Mouse (Mus musculus) lung, postnatal 0 days (tissue): Measurements from ENCODE around the gene Rad51b. TPM values are rescaled to one million over a fixed set of nuclear protein-coding genes. Genes with fewer than 3 reads are reported as not detected.

Experiments used
- ATAC-seq: fragments of 200-750 bp; cut with Nextera tagmentation; 2 replicates; pipeline ENCODE4 v1.8.0; 2017; ENCODE audit warnings: moderate library complexity
- DNase-seq: peaks from one replicate; pipeline ENCODE4 v3.0.0-alpha.2; 2016; ENCODE audit warnings: low spot score
- H3K27ac ChIP-seq: fragments of 300-500 bp; sonication (generic); 2 replicates; pipeline ENCODE4 v1.5.1; 2014; ENCODE audit warnings: antibody characterized with exemption, mild to moderate bottlenecking, low read length, mixed read lengths
- H3K27me3 ChIP-seq: fragments of 300-500 bp; sonication (generic); replicated peaks from 2 replicates; pipeline ENCODE4 v1.6.1; 2014; ENCODE audit warnings: low read length, mixed read lengths; ENCODE audit not compliant: insufficient read depth
- H3K36me3 ChIP-seq: fragments of 300-500 bp; sonication (generic); 2 replicates; pipeline ENCODE4 v1.6.1; 2014; ENCODE audit warnings: low read length, mixed read lengths; ENCODE audit not compliant: insufficient read depth
- H3K4me1 ChIP-seq: fragments of 300-500 bp; sonication (generic); 2 replicates; pipeline ENCODE4 v1.6.1; 2014; ENCODE audit warnings: antibody characterized with exemption, low read depth, low read length, mixed read lengths; ENCODE audit not compliant: insufficient read depth
- H3K4me2 ChIP-seq: fragments of 300-500 bp; sonication (generic); replicated peaks from 2 replicates; pipeline ENCODE4 v1.6.1; 2014; ENCODE audit warnings: low read depth, mild to moderate bottlenecking, low read length, moderate library complexity, mixed read lengths
- H3K4me3 ChIP-seq: fragments of 300-500 bp; sonication (generic); 2 replicates; pipeline ENCODE4 v1.5.1; 2014; ENCODE audit warnings: low read depth, low read length
- H3K9ac ChIP-seq: fragments of 300-500 bp; sonication (generic); replicated peaks from 2 replicates; pipeline ENCODE4 v1.6.1; 2014; ENCODE audit warnings: low read depth, mild to moderate bottlenecking
- H3K9me3 ChIP-seq: fragments of 300-500 bp; sonication (generic); 2 replicates; pipeline ENCODE4 v1.6.1; 2016; ENCODE audit warnings: low read length, mixed read lengths
- CTCF ChIP-seq: IDR thresholded peaks from 2 replicates; pipeline ENCODE4 v1.5.1; 2016; ENCODE audit warnings: antibody characterized with exemption, mild to moderate bottlenecking
- EP300 ChIP-seq: IDR thresholded peaks from 2 replicates; pipeline ENCODE4 v1.6.1; 2016; ENCODE audit warnings: antibody characterized with exemption, mild to moderate bottlenecking, control low read depth
- WGBS: fragments of 180-500 bp; shearing (Covaris S2); extraction: QIAGEN DNeasy Blood & Tissue Kit; methylation state at CpG from one replicate; pipeline ENCODE4 v1.1.7; 2014; 5-methylcytosine and 5-hydroxymethylcytosine counted together
- polyA plus RNA-seq: library from polyadenylated mRNA; unstranded; fragments of >200 nt; fragmentation: Nextera tagmentation; extraction: Ambion mirVana; gene quantifications from 2 replicates; pipeline ENCODE4 v1.2.1, GENCODE M21; 2015

Rad51b gene
- polyA plus RNA-seq, 1 experiment from 2014 or later: 1.3 TPM

- H3K36me3 ChIP-seq: no peaks in the 10 kb centered on the region
- DNase-seq: no peak
- whole genome bisulfite sequencing: 69% methylated on average over 5 of the region's 5 CpGs
- ATAC-seq: no peak
- H3K9ac ChIP-seq: no peak overlapping the region
- no peak overlapping the region for H3K4me3 ChIP-seq
- no peak overlapping the region for H3K4me2 ChIP-seq
- no peaks in the 10 kb centered on the region for H3K9me3 ChIP-seq
- peaks cover 8% of the 10 kb centered on the region; the same call in 1 of the 2 replicates for H3K4me1 ChIP-seq
- H3K27me3 ChIP-seq: no peaks in the 10 kb centered on the region
- TF ChIP-seq CTCF (no peak), EP300 (no peak)
- no peak overlapping the region for H3K27ac ChIP-seq
Observed at GRCm38 (mm10) chr12:79353356-79353755, 56.3 kb downstream of the Rad51b start.

DNA sequence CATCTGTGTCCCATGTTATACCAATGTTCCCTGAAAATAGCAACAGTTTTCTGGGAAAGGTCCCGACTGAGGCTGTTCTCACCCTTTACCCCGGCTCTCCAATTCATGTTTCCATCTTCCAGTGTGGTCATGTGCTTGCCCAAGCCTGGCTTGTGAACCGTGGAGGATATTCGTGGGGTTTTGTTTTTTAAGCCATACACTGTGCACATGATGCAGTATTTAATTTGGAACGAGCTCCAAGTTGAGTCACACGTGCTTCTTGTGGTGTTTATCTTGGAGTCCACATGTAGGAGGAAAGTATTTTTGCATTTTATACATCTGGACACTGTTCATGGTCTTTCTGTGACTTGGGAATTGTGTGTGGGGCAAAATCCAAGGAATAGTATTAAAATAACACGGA lies 57.5 kb downstream of the Rad51b start:
- Histone ChIP-seq H3K4me2 (no peak overlapping the region), H3K27me3 (no peaks in the 10 kb centered on the region), H3K4me1 (peaks cover 8% of the 10 kb centered on the region; the same call in 1 of the 2 replicates), H3K9ac (no peak overlapping the region), H3K27ac (peak overlapping the region; percentile 29), H3K4me3 (no peak overlapping the region), H3K36me3 (no peaks in the 10 kb centered on the region), H3K9me3 (no peaks in the 10 kb centered on the region)
- ATAC-seq: peak; percentile 20; the same call in 1 of the 2 replicates
- peak; percentile 52 for DNase-seq
- WGBS: 33% methylated on average over 7 of the region's 7 CpGs
- TF ChIP-seq EP300: no peak
- no peak for TF ChIP-seq CTCF

- DNase-seq: peak; percentile 94
- Histone ChIP-seq H3K9ac (no peak overlapping the region), H3K9me3 (no peaks in the 10 kb centered on the region), H3K27ac (peak overlapping the region; percentile 29), H3K4me1 (peaks cover 8% of the 10 kb centered on the region; the same call in 1 of the 2 replicates), H3K4me2 (no peak overlapping the region), H3K27me3 (no peaks in the 10 kb centered on the region), H3K4me3 (no peak overlapping the region), H3K36me3 (no peaks in the 10 kb centered on the region)
- WGBS: 51% methylated on average over 4 of the region's 4 CpGs
- TF ChIP-seq EP300: peak; percentile 95
- TF ChIP-seq CTCF: no peak
- ATAC-seq: peak; percentile 74
Observed at GRCm38 (mm10) chr12:79356138-79356537, 59.1 kb downstream of the Rad51b start.

DNA sequence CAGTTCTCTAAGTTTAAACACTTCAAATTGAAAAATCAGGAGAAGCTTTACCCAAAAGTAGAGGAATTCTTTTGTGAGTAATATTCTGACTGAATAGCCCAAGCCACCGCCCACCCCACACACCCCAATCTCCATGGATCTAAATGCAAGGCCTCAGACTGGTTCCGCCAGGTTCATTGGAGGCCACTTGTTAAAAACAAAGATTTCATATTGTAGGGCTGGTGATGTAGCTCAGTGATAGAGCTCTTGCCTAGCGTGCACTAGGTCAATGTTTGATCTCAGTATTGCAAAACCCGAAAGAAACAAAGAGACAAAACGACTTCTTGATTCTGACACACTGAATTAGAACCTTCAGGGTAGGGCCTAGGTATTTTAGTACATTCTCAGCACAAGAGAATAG lies 60.5 kb downstream of the Rad51b start:
- H3K27me3 ChIP-seq: no peaks in the 10 kb centered on the region
- ATAC-seq (no peak), DNase-seq (peak; percentile 48)
- WGBS: 54% methylated on average over 5 of the region's 5 CpGs
- TF ChIP-seq EP300: no peak
- TF ChIP-seq CTCF: no peak
- H3K4me2 ChIP-seq: no peak overlapping the region
- H3K9ac ChIP-seq: no peak overlapping the region
- H3K9me3 ChIP-seq: no peaks in the 10 kb centered on the region
- H3K4me1 ChIP-seq: peaks cover 7% of the 10 kb centered on the region; the same call in 1 of the 2 replicates
- H3K4me3 ChIP-seq: no peak overlapping the region
- no peaks in the 10 kb centered on the region for H3K36me3 ChIP-seq
- peak overlapping the region; percentile 11; the same call in 1 of the 2 replicates for H3K27ac ChIP-seq

DNA sequence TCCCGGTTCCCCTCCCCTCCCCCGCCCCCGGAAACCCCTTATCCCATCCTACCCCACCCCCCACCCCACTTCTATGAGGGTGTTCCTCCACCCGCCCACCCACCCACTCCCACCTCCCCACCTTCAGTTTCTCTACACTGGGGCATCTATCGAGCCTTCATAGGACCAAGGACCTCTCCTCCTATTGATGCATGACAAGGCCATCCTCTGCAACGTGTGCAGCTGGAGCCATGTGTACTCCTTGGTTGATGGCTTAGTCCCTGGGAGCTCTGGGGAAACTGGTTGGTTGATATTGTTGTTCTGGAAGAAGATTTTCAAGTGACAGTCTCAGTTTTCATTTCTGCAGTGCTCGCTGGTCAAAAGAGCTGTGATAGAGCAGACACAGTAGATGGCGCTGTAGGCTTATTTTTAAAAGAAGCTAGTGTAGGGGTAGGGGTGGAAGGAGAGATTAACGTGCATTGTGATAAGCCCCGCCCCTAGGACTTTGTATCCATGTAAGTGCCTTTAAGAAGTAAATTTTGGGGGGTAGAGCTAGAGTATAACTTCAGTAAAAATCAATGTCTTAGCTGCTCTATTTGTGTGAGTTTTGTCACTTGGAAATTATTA lies 61.6 kb downstream of the Rad51b start:
- Histone ChIP-seq H3K9ac (no peak overlapping the region), H3K27ac (no peak overlapping the region), H3K9me3 (no peaks in the 10 kb centered on the region), H3K36me3 (no peaks in the 10 kb centered on the region), H3K4me1 (peaks cover 3% of the 10 kb centered on the region; the same call in 1 of the 2 replicates), H3K4me3 (no peak overlapping the region), H3K27me3 (no peaks in the 10 kb centered on the region), H3K4me2 (no peak overlapping the region)
- DNase-seq: peak; percentile 94
- TF ChIP-seq CTCF: peak; percentile 82
- peak; percentile 60 for TF ChIP-seq EP300
- peak; percentile 60 for ATAC-seq
- WGBS: 9% methylated on average over 9 of the region's 10 CpGs

GRCm38 (mm10) chr12:79359404-79359803 lies 62.3 kb downstream of the Rad51b start:
- 99% methylated on average over 2 of the region's 2 CpGs for WGBS
- H3K4me3 ChIP-seq: no peak overlapping the region

More at GRCm38 (mm10) chr12:79359404-79359803, 62.3 kb downstream of the Rad51b start:
- TF ChIP-seq EP300: no peak
- peak; percentile 58 for TF ChIP-seq CTCF
- Histone ChIP-seq H3K36me3 (no peaks in the 10 kb centered on the region), H3K9me3 (no peaks in the 10 kb centered on the region), H3K27ac (no peak overlapping the region), H3K9ac (no peak overlapping the region), H3K4me1 (peaks cover 3% of the 10 kb centered on the region; the same call in 1 of the 2 replicates), H3K27me3 (no peaks in the 10 kb centered on the region), H3K4me2 (no peak overlapping the region)
- no peak for ATAC-seq
- DNase-seq: no peak
